Mouse (Mus musculus) lung, postnatal 25 days (tissue): Measurements from ENCODE around the gene Slc38a9.
"Not testable (repeated sequence)": the region's sequence is repeated elsewhere in the genome, so short reads cannot be mapped to it uniquely, and the experiment has no call there.

Experiments used
- DNase-seq: peaks from one replicate; pipeline ENCODE4 v3.0.0; 2022; ENCODE audit warnings: low spot score

Gene Slc38a9

GRCm38 (mm10) chr13:112683970-112684369 is 23.4 kb downstream of the Slc38a9 start:
- DNase-seq = no peak

GRCm38 (mm10) chr13:112686155-112686554 is 25.6 kb downstream of the Slc38a9 start:
- DNase-seq = no peak

DNA sequence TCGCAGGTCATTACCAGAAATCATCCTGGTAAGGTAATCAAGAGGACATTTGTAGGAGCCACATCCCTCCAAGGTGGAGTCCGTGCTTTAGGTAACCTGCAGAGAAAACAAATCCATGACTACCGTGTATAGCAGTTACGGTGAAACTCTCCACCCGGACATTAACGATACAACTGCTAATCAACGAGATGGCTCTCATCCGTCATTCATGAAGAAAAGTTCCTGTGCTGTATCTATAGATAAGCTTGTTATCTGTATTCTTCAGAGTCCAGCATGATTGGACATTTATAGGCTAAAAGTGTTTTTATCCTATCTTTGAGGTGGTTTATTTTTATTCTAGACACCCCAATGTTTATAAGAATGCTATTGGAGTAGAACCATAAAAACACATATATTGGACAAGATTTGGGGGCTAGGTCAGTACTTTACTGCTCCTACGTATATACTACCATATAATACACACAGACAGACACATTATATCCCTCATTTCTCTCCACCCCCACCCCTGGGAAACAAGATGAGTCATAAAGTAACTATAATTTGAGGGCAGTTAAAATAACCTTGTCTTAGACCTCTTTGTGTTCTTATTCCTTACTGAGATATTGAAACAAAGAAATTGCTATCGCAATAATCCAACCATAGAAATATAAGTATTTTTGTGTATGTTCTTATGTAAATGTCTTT is 32.5 kb downstream of the Slc38a9 start:
- DNase-seq = no peak

DNA sequence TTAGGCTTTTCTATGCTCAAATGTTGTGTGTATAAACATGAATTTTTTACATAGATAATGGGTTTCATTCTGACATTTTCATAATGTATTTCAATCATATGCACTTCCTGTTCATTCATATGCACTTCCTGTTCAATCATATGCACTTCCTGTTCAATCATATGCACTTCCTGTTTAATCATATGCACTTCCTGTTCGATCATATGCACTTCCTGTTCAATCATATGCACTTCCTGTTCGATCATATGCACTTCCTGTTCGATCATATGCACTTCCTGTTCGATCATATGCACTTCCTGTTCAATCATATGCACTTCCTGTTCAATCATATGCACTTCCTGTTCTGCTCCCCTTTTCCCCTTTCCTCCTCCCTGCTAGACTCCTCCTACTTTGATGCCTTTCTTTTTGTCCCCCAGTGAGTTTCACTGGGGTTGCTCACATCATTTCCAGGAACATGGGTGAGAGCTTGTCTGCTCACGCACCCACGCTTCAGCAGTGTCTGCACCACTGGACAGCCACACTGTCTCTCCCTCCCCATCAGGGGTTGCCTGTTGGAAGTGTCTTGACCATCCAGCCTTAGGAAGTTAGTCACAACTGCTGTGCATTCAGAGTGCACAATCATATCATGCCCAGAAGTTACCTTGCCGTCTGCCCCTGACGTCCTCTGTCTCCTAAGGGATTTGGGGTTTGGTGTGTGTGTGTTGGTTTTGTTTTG is 35.1 kb downstream of the Slc38a9 start:
- DNase-seq = no peak

DNA sequence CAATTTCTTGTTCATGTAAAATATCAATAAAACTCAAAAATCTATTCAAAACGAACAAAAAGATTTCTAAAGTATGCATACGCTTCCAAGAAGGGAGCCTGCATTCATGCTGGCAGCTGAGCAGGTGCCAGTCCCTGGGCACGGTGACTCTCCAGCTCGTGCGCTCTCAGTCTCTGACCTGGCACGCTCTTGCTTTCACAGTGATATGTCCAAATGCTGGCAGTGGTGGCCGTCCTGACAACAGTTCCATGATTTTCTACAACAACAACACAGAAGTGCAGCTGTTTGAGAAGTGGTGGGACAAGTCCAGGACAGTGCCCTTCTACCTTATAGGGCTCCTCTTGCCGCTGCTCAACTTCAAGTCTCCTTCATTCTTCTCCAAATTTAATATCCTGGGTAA is 40.7 kb downstream of the Slc38a9 start:
- DNase-seq = no peak

DNA sequence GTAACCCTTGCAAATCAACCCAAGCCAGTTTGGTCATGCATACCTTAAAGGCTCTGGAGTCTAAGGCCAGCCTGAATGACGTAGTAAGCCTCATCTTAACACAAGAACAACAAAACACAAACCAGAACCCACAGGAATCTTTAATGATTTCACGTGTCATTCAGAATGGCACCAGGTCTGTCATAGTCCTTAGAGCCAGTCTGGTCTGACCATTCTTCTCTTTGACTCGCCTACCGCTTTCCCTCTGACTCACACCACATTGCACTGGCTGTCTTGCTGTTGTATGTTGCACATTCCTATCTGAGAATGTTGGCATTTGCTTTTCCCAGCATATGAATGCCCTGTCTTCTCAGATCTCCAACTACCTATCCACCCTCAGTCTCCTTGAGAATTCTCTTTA is 45.8 kb downstream of the Slc38a9 start:
- no peak for DNase-seq

GRCm38 (mm10) chr13:112720078-112720736 is 59.7 kb downstream of the Slc38a9 start:
- DNase-seq = no peak

GRCm38 (mm10) chr13:112721946-112722729 is 61.6 kb downstream of the Slc38a9 start:
- DNase-seq = peak; percentile 54

DNA sequence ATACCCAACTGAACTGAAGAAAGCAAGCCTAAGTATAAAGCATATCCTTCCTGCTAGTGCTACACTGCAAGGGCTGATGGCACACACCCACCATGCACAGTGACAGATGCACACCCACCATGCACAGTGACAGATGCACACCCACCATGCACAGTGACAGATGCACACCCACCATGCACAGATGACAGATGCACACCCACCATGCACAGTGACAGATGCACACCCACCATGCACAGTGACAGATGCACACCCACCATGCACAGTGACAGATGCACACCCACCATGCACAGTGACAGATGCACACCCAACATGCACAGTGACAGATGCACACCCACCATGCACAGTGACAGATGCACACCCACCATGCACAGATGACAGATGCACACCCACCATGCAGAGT is 63.7 kb downstream of the Slc38a9 start:
- DNase-seq = not testable (repeated sequence)

DNA sequence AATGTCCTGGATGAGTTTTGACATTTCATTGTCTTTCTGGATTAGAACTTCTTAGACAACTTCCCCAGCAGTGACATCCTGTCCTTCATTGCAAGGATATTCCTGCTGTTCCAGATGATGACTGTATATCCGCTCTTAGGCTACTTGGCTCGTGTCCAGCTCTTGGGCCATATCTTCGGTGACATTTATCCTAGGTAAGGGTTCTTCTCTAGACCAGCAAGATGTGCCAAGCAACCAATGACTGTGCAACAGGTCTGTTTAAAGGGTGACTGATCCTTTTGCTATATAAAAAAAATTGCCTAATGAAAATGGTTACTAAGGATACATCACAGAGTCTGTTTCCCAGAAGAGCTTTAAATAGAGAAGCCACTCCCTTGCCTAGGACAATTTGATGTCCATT is 65.5 kb downstream of the Slc38a9 start:
- DNase-seq = no peak

- DNase-seq = no peak
Measured at GRCm38 (mm10) chr13:112733311-112733710, 72.8 kb downstream of the Slc38a9 start.

DNA sequence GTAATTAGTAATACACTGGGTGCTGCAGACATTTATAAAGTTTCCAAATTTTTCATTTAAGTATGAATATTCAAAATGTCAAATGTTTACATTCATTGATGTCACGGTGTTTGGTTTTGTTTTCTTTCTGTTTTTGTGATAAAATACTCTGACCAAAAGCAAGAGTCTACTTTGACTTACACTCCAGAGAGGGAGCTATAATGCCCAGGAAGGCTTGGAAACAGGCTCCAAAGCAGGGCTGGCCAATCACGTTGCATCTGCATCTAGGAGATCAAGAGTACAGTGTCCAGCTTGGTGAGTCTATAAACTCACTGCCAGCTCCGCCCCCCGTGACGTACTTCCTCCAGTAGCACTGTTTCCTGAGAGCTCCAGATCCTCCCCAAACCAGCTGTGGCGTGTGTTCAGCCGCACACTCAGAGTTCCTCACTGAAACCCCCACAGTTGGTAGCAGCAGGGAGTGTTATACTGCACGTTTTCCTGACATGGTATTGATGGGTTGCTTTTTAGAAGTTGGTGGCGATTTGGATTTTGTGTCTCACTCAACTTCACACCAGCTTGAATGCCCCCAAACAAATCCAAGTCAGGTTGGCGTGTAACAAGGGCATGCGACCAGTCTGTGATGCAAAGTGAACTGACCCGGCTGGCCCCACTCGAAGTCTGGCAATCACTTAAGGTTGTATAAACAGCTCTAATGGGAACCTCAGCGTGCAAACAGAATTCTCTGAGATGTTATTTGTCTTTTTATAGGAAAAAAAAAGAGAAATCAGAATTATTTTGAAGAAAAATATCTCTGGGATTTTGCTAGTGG is 74.6 kb downstream of the Slc38a9 start:
- peak; percentile 77 for DNase-seq

DNA sequence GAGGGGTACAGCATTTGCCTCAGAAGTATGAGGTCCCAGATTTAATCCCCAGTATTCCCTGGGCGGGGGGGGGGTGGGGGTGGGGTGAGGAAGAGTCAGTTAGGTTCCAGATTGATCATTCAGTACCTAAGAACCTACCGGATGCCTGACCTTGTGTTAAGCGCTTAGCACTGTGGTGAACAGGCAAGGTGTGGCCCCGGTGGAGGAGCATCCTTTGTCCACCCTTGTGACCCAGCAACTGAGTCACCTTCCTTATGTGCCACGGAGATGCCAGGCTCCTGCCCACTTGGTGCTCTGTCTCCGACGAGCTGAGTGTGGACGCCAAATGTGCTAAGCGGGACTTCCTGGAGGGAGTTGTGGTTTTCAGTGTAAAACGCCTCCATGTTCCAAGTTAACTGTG is 75.9 kb downstream of the Slc38a9 start:
- DNase-seq = no peak

GRCm38 (mm10) chr13:112737110-112737509 is 76.6 kb downstream of the Slc38a9 start:
- no peak for DNase-seq

DNA sequence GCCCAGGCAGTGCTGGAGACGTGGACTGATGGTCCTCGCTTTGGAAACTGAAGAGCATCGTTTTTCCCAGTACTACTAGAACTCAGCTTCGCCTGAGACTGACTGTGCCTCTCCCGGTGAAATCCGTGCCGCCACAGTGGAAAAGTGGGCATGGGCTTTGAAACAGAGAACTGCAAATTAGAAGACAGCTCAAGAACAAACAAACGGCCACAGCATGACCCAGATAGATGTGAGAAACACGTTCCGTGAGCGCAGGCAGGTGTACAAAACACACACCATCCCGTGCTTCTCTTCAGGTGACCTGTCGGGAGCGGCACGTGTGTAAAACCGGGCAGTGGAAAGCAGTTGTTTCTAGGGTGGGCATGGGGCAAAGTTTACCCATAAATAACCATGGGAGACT is 77.5 kb downstream of the Slc38a9 start:
- DNase-seq = no peak

DNA sequence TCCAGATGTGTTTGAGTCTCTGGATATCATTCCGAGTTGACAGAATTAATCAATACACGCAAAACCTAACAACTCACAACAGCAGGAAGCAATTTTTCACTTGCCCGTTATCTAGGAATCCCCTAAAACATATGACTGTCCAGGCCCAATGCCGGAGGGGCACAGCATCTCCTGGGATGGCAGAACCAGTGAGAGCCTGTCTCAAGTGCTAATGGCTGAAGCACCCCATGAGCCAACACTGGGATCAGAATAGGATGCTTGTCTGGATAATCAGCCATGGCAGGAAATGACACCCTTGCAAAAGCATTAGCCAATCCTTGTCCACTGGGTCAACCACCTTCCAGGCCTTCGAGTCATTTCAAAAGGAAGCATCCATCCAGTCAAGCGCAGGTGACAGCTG is 79.5 kb downstream of the Slc38a9 start:
- DNase-seq = no peak

- DNase-seq = no peak
Measured at GRCm38 (mm10) chr13:112742076-112742830, 81.7 kb downstream of the Slc38a9 start.

DNA sequence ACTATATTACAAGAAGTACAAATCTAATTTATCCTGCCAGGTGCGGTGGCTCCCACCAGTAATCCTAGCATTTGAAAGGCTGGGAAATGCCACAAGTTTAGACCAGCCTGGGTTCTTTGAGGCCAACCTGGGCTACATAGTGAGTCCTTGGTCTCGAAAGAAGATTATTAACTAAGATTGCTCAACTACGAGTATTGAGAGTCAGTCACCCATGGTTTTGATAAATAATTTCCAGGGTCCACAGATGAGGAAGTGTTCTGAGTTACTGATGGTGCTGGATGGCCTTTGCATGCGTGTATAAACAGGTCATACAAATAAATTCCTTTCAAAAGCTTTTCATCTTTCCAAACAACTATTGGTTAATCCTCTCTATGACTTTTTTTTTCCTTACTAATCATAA is 83.1 kb downstream of the Slc38a9 start:
- no peak for DNase-seq

DNA sequence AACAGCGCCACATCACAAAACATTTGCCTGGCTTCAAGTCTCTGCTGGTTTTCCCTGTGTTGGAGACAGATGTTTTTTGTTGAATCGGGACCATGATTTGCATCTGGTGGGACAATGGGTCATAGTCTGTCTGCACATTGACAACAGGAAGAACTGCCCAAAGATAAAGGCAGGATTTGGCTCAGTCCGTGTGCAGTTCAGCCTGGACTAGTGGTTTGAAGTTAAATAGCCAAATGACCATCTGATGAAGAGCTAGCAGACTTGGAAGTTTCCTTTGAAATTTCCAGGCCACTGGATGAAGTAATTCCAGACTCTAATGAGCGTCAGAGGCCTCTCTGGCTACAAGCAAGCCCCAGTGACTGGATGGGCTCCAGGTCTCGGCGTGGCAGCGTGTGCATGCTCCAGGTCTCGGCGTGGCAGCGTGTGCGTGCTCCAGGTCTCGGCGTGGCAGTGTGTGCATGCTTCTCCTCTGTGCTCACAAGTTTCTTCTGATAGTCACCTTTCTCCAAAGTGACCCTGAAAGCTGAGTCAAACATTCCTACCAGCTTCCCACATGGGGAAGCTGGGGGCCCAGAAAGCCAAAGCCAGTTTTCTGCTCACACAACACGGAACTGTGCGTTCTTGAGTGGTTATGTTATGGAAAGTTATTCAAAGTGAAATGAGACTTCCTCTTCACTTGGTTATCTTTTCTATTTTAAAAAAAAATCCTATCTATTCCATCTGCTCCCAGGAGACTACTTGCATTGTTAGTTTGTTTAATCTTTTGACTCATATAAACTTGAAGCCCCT is 83.7 kb downstream of the Slc38a9 start:
- DNase-seq = peak; percentile 59
